Comparison of ENCODE assay signal across 7 mouse cellular contexts in genomic region chr2:159163985-159164384, GRCm38 (mm10).
DNase-seq lines count a peak whose midpoint lies in the region; ATAC-seq lines count a peak whose summit lies in the region.

No protein-coding gene starts in this region.

- no peaks in the 10 kb centered on the region for H3K4me1 ChIP-seq in neural tube, embryonic 15.5 days
- H3K4me1 ChIP-seq in limb, embryonic 11.5 days (ENCODE audit: control insufficient read depth, insufficient read depth, low read length) = no peaks in the 10 kb centered on the region

- WGBS in neural tube, embryonic 15.5 days = 42% methylated on average over 7 of the region's 7 CpGs
- 41% methylated on average over 7 of the region's 7 CpGs for WGBS in limb, embryonic 11.5 days

- no peaks in the 10 kb centered on the region for H3K27me3 ChIP-seq in neural tube, embryonic 15.5 days (replicated peaks)
- H3K27me3 ChIP-seq in limb, embryonic 11.5 days (ENCODE audit: control insufficient read depth, insufficient read depth, low read length) = no peaks in the 10 kb centered on the region

- no peak overlapping the region for H3K27ac ChIP-seq in neural tube, embryonic 15.5 days (replicated peaks)
- no peak overlapping the region for H3K27ac ChIP-seq in limb, embryonic 11.5 days (replicated peaks; ENCODE audit: low read depth, low read length)

- H3K9me3 ChIP-seq in neural tube, embryonic 15.5 days (replicated peaks) = no peaks in the 10 kb centered on the region
- H3K9me3 ChIP-seq in limb, embryonic 11.5 days (ENCODE audit: control insufficient read depth, low read length) = no peaks in the 10 kb centered on the region

- no peak for ATAC-seq in neural tube, embryonic 15.5 days (ENCODE audit: low FRiP score)
- peak; percentile 73 for ATAC-seq in common myeloid progenitor, adult 5-6 weeks (replicated peaks; ENCODE audit: low read depth, poor library complexity, severe bottlenecking)
- no peak for ATAC-seq in limb, embryonic 11.5 days (ENCODE audit: insufficient number of reproducible peaks, low FRiP score, low TSS enrichment, low read depth)

- peak; percentile 55 for DNase-seq in neural tube, embryonic 10.5 days (ENCODE audit: extremely low spot score, low spot score)
- DNase-seq in adrenal gland, adult 8-10 months = peak; percentile 38
- peak; percentile 3 for DNase-seq in hindlimb bud, embryonic 11.5 days (ENCODE audit: extremely low spot score, low read depth, low spot score)
- peak; percentile 72 for DNase-seq in limb, embryonic 11.5 days (ENCODE audit: low spot score)
- peak; percentile 43 for DNase-seq in right cerebral cortex, postnatal 14 days

- H3K9ac ChIP-seq in neural tube, embryonic 15.5 days (replicated peaks) = no peak overlapping the region
- no peak overlapping the region for H3K9ac ChIP-seq in limb, embryonic 11.5 days (ENCODE audit: low read length)

- H3K4me2 ChIP-seq in neural tube, embryonic 15.5 days = no peak overlapping the region
- no peak overlapping the region for H3K4me2 ChIP-seq in limb, embryonic 11.5 days (ENCODE audit: low read depth, severe bottlenecking)

- no peak overlapping the region for H3K4me3 ChIP-seq in neural tube, embryonic 15.5 days (replicated peaks)
- no peak overlapping the region for H3K4me3 ChIP-seq in limb, embryonic 11.5 days (ENCODE audit: low read depth, low read length)

- no peaks in the 10 kb centered on the region for H3K36me3 ChIP-seq in neural tube, embryonic 15.5 days
- H3K36me3 ChIP-seq in limb, embryonic 11.5 days (ENCODE audit: control insufficient read depth, insufficient read depth, low read length) = no peaks in the 10 kb centered on the region

Comparison
In these comparisons a context has a peak if more than half of its experiments do, and no peak if none do; other contexts are left out.
1. DNase-seq: peak in every context shown above with its lines; median percentile 72 in limb, embryonic 11.5 days; 55 in neural tube, embryonic 10.5 days; 43 in right cerebral cortex, postnatal 14 days; 38 in adrenal gland, adult 8-10 months; 3 in hindlimb bud, embryonic 11.5 days.